Mouse (Mus musculus) left cerebral cortex, adult 2 months (tissue): ENCODE data around the gene Defa32. TPM values are rescaled to one million over a fixed set of nuclear protein-coding genes. Genes with fewer than 3 reads are reported as not detected.
"Not testable (repeated sequence)": the region's sequence is repeated elsewhere in the genome, so short reads cannot be mapped to it uniquely, and the experiment has no call there.

ENCODE experiments used
- DNase-seq, 2 experiments: peaks; one replicate each; pipeline ENCODE4 v3.0.0; 2021 to 2022; ENCODE audit warnings: low spot score in 2 of 2, mixed read lengths in 1 of 2; ENCODE audit errors: extremely low spot score in 1 of 2
- H3K27ac ChIP-seq: fragments of 200-600 bp; 2 replicates; pipeline ENCODE4 v1.8.1; 2022
- H3K4me3 ChIP-seq: fragments of 200-600 bp; 2 replicates; pipeline ENCODE4 v1.8.1; 2022
- intact Hi-C: fragments of 180-260 bp; cut with DNase I; formaldehyde crosslinking; loops from one replicate; pipeline ENCODE4 v1.15.1; 2025
- long read RNA-seq, 2 experiments: library from polyadenylated mRNA; stranded (forward); transcript quantifications; one replicate each; pipeline ENCODE4 v2.0.0; 2021; ENCODE audit warnings: borderline mapping rate in 2 of 2
- total RNA-seq, 2 experiments: library from RNA; stranded (reverse); gene quantifications; 2 replicates each; pipeline ENCODE4 v1.2.3; 2021

The Defa32 gene
- not detected for total RNA-seq
- long read RNA-seq, experiment 1: 0 reads
- long read RNA-seq, experiment 2: 0 reads

DNA sequence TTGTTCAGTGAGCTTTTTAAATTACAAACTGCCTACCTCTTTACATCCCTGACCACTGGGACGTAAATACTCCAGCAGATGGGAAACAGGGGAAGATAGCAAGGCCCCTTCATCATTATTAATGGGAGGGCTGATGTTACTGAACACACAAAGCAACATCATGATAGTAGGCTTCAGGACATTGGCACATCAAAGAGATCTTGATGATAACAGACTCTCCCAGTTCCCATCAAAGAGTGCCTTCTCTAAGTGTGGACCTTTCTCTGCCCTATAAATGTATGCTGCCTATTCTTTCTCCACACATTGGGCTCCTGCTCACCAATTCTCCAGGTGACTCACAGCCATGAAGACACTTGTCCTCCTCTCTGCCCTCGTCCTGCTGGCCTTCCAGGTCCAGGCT, at the start of gene Defa32:
Gene Defa32, plus strand, starts transcription at position 301 of the 400 bp plus-strand sequence.
- DNase-seq, intact Hi-C loops, H3K4me3 ChIP-seq, H3K27ac ChIP-seq: not testable (repeated sequence)

GRCm38 (mm10) chr8:21508958-21509357, 19.9 kb upstream of the Defa32 start, which contains the start of gene Defa20:
Defa20 (plus strand) TSS chr8:21509258.
- intact Hi-C loops, H3K4me3 ChIP-seq, DNase-seq, H3K27ac ChIP-seq: not testable (repeated sequence)

GRCm38 (mm10) chr8:21565086-21565485, 36.3 kb downstream of the Defa32 start, which contains the start of gene Defa37:
Defa37 (plus strand) TSS chr8:21565386.
- H3K27ac ChIP-seq, DNase-seq, H3K4me3 ChIP-seq, intact Hi-C loops: not testable (repeated sequence)

Other genes starting within 250 kb of the Defa32 start
- gene Defa27, start 213.5 kb upstream of the Defa32 start, total RNA-seq: not detected
- not detected for gene Defa29, start 202.0 kb upstream of the Defa32 start, total RNA-seq
- not detected for gene Defa2, start 150.5 kb upstream of the Defa32 start, total RNA-seq
- gene Defa33, start 137.2 kb upstream of the Defa32 start, total RNA-seq: not detected
- not detected for gene Defa36, start 101.6 kb upstream of the Defa32 start, total RNA-seq
- not detected for gene Gm7849, start 72.5 kb upstream of the Defa32 start, total RNA-seq
- gene Defa20, start 19.8 kb upstream of the Defa32 start, total RNA-seq: not detected
- gene Defa37, start 36.4 kb downstream of the Defa32 start, total RNA-seq: not detected
- gene Defa28, start 54.0 kb downstream of the Defa32 start, total RNA-seq: not detected
- gene Gm7861, start 65.5 kb downstream of the Defa32 start, total RNA-seq: not detected
- not detected for gene Defa26, start 89.2 kb downstream of the Defa32 start, total RNA-seq
- gene Defa17, start 126.7 kb downstream of the Defa32 start, total RNA-seq: not detected
- not detected for gene Defa34, start 136.8 kb downstream of the Defa32 start, total RNA-seq
- not detected for gene AY761184, start 174.6 kb downstream of the Defa32 start, total RNA-seq
- gene Defa24, start 205.5 kb downstream of the Defa32 start, total RNA-seq: not detected